Mouse (Mus musculus) bone marrow macrophage, adult 2 months (primary cell): ENCODE measurements around the gene Tpra1. TPM values are rescaled to one million over a fixed set of nuclear protein-coding genes. Genes with fewer than 3 reads are reported as not detected.

Experiments used
- H3K27ac ChIP-seq: 2 replicates; pipeline ENCODE4 v1.5.1; 2012; ENCODE audit warnings: low read depth, low read length; ENCODE audit not compliant: insufficient read depth
- H3K4me1 ChIP-seq: 2 replicates; pipeline ENCODE4 v1.6.1; 2012; ENCODE audit warnings: low read length; ENCODE audit not compliant: control insufficient read depth, insufficient read depth
- H3K4me3 ChIP-seq: 2 replicates; pipeline ENCODE4 v1.5.1; 2012; ENCODE audit warnings: mild to moderate bottlenecking, low read length, moderate library complexity; ENCODE audit not compliant: insufficient read depth
- CTCF ChIP-seq: IDR thresholded peaks from 2 replicates; pipeline ENCODE4 v1.5.1; 2012; ENCODE audit warnings: low read depth, mild to moderate bottlenecking, low read length, moderate library complexity
- POLR2A ChIP-seq: IDR thresholded peaks from 2 replicates; pipeline ENCODE4 v1.6.1; 2012; ENCODE audit warnings: mild to moderate bottlenecking, low read depth, low read length, borderline replicate concordance
- polyA plus RNA-seq: library from polyadenylated mRNA; stranded (reverse); fragments of >200 nt; gene quantifications from 2 replicates; pipeline ENCODE4 v1.2.4, GENCODE M21; 2012; ENCODE audit not compliant: missing spikeins, insufficient read depth, insufficient read length

Tpra1 gene
- polyA plus RNA-seq, 1 experiment, result 86.3 TPM

GRCm38 (mm10) chr6:88941628-88942027, 39.6 kb downstream of the Tpra1 start:
- no peak overlapping the region for H3K4me3 ChIP-seq
- H3K27ac ChIP-seq, result peak overlapping the region; percentile 23
- TF ChIP-seq POLR2A (no peak), CTCF (no peak)
- H3K4me1 ChIP-seq, result peaks cover 23% of the 10 kb centered on the region

GRCm38 (mm10) chr6:88942595-88942994, 40.5 kb downstream of the Tpra1 start:
- H3K4me1 ChIP-seq, result peaks cover 29% of the 10 kb centered on the region
- no peak overlapping the region for H3K27ac ChIP-seq
- H3K4me3 ChIP-seq, result no peak overlapping the region
- TF ChIP-seq POLR2A (no peak), CTCF (no peak)

DNA sequence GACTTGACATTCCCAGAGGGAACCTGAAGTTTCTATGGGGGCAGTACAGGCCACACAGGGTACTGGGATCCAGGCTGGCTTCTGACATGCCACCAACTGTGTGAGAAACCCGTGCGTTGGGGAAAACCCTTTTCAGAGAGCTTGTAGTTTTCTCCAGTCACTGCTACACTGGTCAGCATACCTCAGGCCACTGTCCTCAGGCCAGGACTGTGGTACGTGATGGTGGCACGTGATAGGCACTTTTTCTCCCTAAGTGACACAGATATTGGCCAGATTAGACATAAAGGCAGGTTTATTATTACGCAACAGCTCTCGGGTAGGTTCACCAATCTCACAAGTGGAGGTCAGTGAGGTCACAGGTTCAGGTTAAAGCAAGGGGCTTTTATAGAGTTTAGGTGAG, 41.6 kb downstream of the Tpra1 start:
- Histone ChIP-seq H3K4me3 (no peak overlapping the region), H3K4me1 (peaks cover 34% of the 10 kb centered on the region), H3K27ac (no peak overlapping the region)
- TF ChIP-seq CTCF, result no peak
- no peak for TF ChIP-seq POLR2A

DNA sequence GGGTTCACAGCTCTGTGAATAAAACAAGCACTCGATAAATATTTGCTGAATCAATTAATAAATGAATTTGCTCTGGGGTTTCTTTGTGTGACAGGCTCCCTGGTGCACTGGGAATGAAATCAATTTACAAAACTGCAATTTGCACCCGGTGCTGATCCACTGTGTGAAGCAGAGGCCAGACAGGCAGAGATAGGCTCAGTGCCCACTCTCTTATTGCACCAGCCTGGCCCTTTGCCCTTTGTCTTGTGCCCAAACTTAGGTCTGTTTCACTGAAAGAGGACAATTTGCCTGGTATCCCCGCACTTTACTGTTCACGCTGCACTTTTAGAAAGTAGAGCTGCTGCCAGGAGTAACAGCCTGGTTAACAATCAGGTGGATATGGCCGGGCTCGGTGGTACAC, 44.4 kb downstream of the Tpra1 start:
- Histone ChIP-seq H3K4me3 (no peak overlapping the region), H3K27ac (no peak overlapping the region), H3K4me1 (peaks cover 23% of the 10 kb centered on the region)
- TF ChIP-seq CTCF (no peak), POLR2A (no peak)

- H3K4me1 ChIP-seq, result peaks cover 11% of the 10 kb centered on the region
- H3K4me3 ChIP-seq, result no peak overlapping the region
- TF ChIP-seq POLR2A, result no peak
- TF ChIP-seq CTCF, result no peak
- peak overlapping the region; percentile 24; the same call in 1 of the 2 replicates for H3K27ac ChIP-seq
Observed at GRCm38 (mm10) chr6:88947771-88948170, 45.7 kb downstream of the Tpra1 start.

DNA sequence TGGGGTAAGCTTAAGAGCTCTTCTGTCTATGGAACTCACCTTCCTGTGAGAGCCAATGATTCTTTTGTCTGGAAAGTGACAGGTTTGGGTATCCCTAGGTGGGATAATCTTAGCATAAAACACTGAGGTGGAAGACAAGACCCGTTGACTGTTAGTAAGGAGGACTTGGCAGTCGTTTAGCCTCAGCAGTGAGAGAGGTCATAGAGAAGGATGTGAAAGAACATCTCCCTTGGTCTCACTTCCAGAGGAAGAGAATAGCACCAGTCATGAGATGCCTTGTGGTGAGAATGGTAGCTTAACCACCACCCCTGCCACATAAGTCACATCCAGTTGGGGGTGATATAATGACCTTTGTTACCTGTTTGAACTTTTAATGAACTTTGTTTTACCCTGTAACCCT, 54.7 kb downstream of the Tpra1 start:
- Histone ChIP-seq H3K27ac (no peak overlapping the region), H3K4me1 (peaks cover 30% of the 10 kb centered on the region), H3K4me3 (no peak overlapping the region)
- TF ChIP-seq CTCF (no peak), POLR2A (no peak)

DNA sequence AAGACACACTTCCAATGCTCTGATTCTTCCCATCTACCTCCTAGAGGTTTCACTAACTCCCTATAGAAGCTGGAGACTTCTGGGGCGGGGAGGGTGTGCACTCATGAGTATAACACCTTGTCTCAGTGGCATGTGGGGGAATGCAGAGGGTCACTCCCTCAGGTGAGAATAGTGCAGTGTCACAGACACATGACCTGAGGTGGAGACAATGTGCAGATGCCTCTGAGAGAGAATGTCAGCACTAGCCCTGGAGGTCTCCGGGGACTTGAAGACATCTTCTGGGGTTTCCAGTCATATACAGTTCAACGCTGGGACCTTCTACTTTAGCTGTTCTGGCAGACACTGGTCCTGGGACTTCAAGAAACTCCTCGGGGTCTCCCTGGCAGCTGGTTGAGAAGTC, 55.3 kb downstream of the Tpra1 start:
- TF ChIP-seq POLR2A, result no peak
- no peak for TF ChIP-seq CTCF
- peaks cover 36% of the 10 kb centered on the region for H3K4me1 ChIP-seq
- H3K27ac ChIP-seq, result no peak overlapping the region
- no peak overlapping the region for H3K4me3 ChIP-seq

GRCm38 (mm10) chr6:88957801-88958211, 55.8 kb downstream of the Tpra1 start:
- Histone ChIP-seq H3K27ac (no peak overlapping the region), H3K4me1 (peaks cover 40% of the 10 kb centered on the region), H3K4me3 (no peak overlapping the region)
- TF ChIP-seq CTCF, result no peak
- TF ChIP-seq POLR2A, result no peak

GRCm38 (mm10) chr6:88958305-88958704, 56.3 kb downstream of the Tpra1 start:
- Histone ChIP-seq H3K27ac (no peak overlapping the region), H3K4me3 (no peak overlapping the region), H3K4me1 (peaks cover 42% of the 10 kb centered on the region)
- TF ChIP-seq POLR2A (no peak), CTCF (no peak)

GRCm38 (mm10) chr6:88959834-88960233, 57.8 kb downstream of the Tpra1 start:
- no peak overlapping the region for H3K27ac ChIP-seq
- TF ChIP-seq POLR2A, result no peak
- TF ChIP-seq CTCF, result no peak; the same call in 1 of the 2 replicates
- H3K4me3 ChIP-seq, result no peak overlapping the region
- H3K4me1 ChIP-seq, result peaks cover 50% of the 10 kb centered on the region

DNA sequence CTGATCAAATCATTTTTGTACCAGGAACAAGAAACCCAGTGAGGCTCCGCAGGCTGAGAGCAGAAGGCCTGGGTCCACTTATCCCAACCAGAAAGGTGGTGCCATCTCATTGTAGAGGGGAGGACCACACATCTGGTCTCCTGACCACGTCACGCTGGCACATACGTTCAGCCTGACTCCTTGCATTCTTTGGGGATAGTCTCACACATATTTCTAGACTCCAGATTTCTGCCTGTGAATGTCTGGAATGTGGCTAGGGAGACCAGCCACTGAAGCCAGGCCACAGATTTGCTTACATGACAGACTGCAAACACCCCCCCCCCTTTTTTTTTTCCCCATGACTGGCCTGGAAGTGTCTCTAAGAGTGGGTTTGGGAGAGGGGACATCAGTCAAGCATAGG, 58.9 kb downstream of the Tpra1 start:
- peaks cover 50% of the 10 kb centered on the region for H3K4me1 ChIP-seq
- H3K4me3 ChIP-seq, result no peak overlapping the region
- peak overlapping the region; percentile 58 for H3K27ac ChIP-seq
- TF ChIP-seq CTCF, result no peak
- no peak for TF ChIP-seq POLR2A

Other genes starting within 250 kb of the Tpra1 start
- 0.20 TPM in 1 of 2 replicates, not detected in the other for gene Mgll, start 177.8 kb upstream of the Tpra1 start, polyA plus RNA-seq
- 33.6 and 40.7 TPM in 2 replicates for gene Abtb1, start 60.3 kb upstream of the Tpra1 start, polyA plus RNA-seq
- gene Podxl2, start 27.2 kb upstream of the Tpra1 start, polyA plus RNA-seq, result 1.9 TPM in 1 of 2 replicates, not detected in the other
- 11.1 and 12.7 TPM in 2 replicates for gene Mcm2, start 3.5 kb upstream of the Tpra1 start, polyA plus RNA-seq